Mouse (Mus musculus) spleen, adult 12 weeks (tissue): Measurements from ENCODE around the gene 4931409K22Rik.

Experiments
- DNase-seq: peaks from one replicate; pipeline ENCODE4 v3.0.0; 2022; ENCODE audit warnings: low spot score

The 4931409K22Rik gene

DNA sequence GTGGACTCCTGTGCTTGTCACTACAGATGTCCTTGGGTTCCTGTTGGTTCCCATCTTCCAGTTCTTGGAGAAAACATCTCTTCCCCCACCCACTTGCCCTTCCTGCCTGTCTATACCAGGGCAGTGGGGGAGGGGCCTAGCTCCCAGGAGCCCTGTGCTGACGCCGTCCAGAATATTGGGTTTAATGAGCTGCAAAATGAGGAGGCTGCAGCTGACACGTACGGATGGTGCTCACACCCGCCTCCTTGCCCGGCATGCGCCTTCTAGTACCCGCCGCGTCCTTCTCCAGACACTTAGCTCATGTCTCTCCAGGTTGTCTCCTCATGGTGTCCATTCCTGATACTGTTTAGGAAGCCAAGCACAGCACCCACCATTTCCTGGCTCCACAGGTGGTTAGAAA, 57.5 kb downstream of the 4931409K22Rik start:
- no peak for DNase-seq

DNA sequence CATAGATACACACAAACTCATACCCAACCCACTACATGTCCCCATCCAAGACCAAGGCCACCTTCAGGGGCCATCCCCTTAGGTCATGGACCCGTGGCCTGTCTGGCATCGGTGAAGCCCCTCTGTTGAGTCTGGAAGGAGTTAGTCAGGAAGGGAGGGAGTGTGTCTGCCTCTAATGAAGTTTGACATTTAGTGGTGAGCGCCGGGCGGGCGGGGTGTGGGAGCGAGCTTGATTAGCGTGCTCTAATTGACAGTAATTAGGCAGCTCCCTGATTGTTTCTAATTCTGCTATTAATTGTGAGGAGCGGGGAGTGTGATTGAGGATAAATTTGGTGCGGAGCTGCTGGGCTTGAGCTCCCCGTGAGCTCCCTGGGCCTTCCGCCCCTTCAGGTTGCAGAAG, 59.1 kb downstream of the 4931409K22Rik start:
- no peak for DNase-seq

DNA sequence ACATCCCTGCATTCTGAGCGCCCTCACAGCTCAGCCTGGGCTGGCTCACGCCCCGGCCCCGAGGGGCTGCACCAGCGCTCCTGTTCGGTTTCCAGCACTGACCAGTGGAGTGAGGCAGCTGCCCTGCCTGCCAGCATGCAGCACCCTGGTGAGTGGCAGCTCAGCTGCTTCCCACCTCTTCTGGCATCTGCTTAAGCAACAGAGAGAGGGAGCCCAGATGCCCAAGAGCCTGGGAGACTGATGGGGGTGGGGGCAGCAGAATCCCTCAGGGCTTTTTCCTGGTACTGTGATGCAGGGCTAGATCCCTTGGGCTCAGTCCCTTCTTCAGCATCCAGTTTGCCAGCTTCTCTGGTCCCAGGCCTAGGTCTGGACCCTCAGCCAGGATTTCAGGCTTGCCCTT, 59.9 kb downstream of the 4931409K22Rik start:
- DNase-seq = no peak

DNA sequence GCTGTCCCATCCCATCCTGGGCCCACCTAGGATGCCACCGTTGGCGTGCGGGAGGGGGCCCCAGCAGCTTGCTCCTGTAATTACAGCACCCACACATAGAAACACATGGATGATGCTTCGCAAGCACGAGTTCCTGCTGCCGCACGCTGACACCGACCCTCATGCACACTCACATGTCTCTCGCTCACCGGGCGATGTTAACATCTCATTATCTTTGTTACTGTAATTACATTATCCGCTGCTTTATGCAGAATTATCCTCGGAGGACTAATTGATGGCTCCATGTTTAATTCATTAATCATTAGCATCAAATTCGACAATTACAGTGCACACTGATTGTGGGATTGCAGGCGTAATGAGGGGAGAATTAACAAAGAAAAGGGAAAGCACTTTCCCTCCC, 61.6 kb downstream of the 4931409K22Rik start:
- DNase-seq = no peak
